Mouse (Mus musculus) liver, embryonic 14.5 days (tissue): ENCODE data around the gene Ctnnd2.

ENCODE experiments used
- CTCF ChIP-seq: IDR thresholded peaks from 2 replicates; pipeline ENCODE4 v1.5.1; 2016; ENCODE audit warnings: antibody characterized with exemption, low read depth, control low read depth
- EP300 ChIP-seq: IDR thresholded peaks from 2 replicates; pipeline ENCODE4 v1.6.1; 2016; ENCODE audit warnings: antibody characterized with exemption, low read depth

DNA sequence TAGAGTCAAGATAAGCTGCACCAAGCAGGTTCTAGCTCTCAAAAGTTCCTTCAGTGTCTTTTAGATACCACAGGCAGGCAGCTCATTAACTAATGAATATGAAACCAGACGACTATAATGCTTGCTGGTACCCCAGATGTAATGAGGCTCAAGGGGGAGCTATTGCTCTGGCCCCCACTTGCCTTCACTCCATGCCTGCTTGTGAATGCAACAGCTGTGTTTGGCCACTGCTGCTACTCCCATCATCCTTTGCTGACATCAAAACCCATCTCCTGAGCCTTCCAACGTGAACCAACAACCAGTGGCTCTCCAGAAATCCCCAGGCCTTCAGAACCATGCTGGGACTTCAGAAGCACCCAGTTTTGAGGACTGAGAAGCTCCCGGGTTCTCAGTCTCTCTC is 883.8 kb downstream of the Ctnnd2 start:
- no peak for TF ChIP-seq CTCF
- TF ChIP-seq EP300, result no peak
